Mouse (Mus musculus) CH12F3 (cell line): Measurements from ENCODE around the gene Slc25a4.

Experiments
- in situ Hi-C: fragments of 300-500 bp; cut with MboI; formaldehyde crosslinking; loops from 2 replicates; pipeline ENCODE4 v1.14.3; 2020; ENCODE audit warnings: low sequenced_read_pairs

Slc25a4 gene

GRCm38 (mm10) chr8:46208354-46208753 is 2.7 kb downstream of the Slc25a4 start:
- in situ Hi-C loops, result no loop called here

DNA sequence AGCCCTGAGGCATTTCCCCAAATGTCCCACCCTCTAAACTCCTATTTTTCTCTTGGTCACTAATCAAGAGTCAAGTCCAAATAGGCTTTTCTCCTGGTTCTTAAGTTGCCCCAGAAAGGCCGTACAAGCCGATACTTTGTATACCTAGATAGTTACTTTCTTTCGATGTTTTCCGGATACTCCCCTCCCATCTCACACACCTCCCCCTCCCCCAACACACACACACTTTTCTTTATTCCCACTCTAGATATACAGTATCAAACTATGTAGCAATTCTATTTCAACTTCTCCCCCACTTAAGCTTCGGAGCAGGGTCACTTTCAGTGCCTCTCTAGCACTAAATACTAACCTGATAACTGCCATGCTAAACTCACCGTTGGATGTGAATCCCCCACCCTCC is 5.0 kb downstream of the Slc25a4 start:
- in situ Hi-C loops, result no loop called here

DNA sequence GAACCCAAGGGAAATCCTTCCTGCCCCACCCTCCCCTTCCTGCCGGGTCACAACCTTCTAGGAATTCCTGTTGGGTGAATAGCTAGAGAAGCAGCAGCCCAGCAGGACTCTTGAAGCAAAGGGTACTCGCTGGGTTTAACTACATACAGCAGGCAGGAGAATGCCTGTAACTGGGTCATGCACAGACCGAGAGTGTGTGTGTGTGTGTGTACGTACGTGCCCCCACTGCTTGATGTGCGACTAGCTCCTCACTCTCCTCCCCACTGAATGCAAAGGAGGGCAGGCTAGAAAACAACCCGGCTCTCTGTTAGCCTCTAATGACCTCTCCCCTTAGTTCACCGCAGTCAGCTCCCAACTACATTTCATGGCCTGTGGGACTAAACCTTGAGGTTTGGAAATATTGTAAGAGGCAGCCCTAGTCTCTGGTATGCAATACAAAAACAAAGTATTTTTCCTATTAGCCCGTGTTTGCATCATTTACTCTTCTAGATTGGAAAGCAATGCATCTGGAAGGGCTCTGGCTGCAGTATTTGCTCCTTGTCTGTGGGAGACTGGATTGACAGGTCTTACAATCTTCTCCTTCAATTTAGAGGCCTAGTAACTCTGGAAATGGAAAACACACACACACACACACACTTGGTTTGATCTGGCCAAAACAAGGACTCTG is 6.0 kb downstream of the Slc25a4 start:
- in situ Hi-C loops, result no loop called here

GRCm38 (mm10) chr8:46204301-46204700 is 6.8 kb downstream of the Slc25a4 start:
- in situ Hi-C loops, result no loop called here

- in situ Hi-C loops, result no loop called here
Measured at GRCm38 (mm10) chr8:46202350-46202749, 8.7 kb downstream of the Slc25a4 start.

DNA sequence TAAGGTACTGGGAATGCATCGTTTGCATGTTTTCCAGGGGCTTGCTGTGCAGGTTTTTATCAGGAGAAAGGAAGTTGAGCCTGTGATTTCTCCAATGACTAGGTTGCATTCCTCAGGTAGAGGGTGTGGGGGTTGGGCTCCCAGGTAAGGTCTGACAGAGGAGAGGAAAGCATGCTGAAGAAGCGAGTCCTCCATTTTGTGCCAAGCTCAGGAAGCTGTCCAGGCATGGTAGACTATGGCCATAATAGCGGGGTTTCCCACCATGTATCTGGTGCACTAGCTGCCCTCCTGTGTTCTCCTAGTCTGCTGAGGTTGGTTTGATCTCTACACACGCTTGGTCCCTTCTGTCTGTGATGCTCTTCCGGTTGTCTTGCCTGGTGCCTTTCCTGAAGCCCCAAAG is 13.4 kb downstream of the Slc25a4 start:
- in situ Hi-C loops, result no loop called here

- in situ Hi-C loops, result no loop called here
Measured at GRCm38 (mm10) chr8:46196877-46197276, 14.2 kb downstream of the Slc25a4 start.

DNA sequence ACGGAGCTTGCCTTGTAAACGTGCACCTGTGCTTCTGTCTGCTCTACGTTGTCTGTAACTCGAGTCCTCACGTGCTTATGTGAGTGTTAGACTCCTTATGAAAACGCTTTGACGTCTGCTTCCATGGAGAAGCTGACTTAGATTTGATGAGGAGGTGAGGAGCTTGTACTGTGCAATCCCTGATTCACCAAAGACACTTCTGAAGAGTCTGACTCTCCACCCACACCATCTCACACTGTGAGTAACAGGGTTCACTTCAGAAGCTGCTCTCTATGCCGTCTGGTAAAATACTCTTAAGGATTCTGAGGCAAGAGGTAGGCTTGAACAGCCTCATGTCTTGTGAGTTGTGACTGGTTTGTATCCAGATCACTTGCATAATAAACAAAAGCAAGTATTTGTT is 18.0 kb downstream of the Slc25a4 start:
- in situ Hi-C loops, result no loop called here

- in situ Hi-C loops, result no loop called here
Measured at GRCm38 (mm10) chr8:46185361-46185760, 25.7 kb downstream of the Slc25a4 start.

DNA sequence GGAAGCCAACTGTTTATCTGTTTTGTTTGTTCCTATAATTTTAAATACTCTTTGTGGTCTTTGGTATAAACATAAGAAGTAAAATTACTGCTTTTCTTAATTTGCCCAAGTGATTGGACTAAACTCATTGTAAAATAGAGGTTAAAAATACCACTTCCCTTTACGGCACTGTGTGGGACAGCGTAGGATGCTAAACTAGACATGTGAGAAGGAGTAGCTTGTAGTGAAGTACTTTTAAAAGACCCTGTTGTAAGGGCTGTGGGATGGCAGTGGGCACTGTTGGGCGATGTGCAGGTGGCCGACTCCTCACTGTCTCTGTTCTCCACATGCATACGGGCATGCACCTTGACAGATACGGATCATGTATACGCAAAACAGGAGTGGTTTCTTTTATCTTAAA is 30.9 kb downstream of the Slc25a4 start:
- in situ Hi-C loops, result no loop called here

- in situ Hi-C loops, result no loop called here
Measured at GRCm38 (mm10) chr8:46173651-46174050, 37.4 kb downstream of the Slc25a4 start.

DNA sequence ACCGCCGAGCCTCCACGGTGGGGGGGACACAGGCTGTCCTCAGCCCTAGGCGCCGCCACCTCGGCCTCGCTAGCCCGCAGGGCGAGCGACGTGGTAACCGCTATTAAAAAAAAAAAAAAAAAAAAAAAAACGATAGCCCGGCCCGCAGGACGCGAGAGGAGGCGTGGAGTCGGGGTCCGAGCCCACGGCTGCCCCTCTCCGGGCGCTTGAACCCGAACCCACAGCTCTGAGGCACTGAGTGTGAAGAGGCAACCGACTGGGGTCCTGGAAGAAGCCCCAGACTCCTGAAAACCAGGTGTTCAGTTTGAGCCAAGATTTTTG is 47.3 kb downstream of the Slc25a4 start:
- in situ Hi-C loops, result no loop called here

- in situ Hi-C loops, result no loop called here
Measured at GRCm38 (mm10) chr8:46162953-46163869, 47.9 kb downstream of the Slc25a4 start.
